Mouse (Mus musculus): ENCODE data around the gene Tnfrsf11a.

DNA sequence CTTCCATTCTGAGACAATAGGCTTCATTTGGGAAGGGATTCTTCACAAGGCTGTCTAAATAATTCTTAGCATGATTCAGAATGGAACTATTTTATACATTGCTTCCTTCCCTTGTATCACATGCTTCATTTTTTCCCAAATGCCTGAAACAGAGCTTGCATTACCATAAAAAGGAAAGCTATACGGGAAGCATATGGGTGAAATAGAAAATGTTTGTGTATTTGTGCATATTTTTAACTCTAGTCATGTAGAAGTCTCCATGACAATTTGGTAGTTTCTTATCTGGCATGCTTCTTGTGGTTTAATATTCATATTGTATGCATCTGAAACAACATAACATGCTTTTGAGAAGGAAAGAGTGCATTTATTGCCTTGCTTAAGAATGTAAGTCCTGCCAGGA, 52.3 kb downstream of the Tnfrsf11a start:
- TF ChIP-seq CTCF (IDR thresholded peaks at IDR 0.05; ENCODE audit: borderline replicate concordance, insufficient read depth, low read length) (no peak), POLR2A (IDR thresholded peaks at IDR 0.05; ENCODE audit: low read depth, low read length) (no peak)
